Mouse (Mus musculus) ES-Bruce4 (cell line): ENCODE results near the gene Tmem63c. TPM values are rescaled to one million over a fixed set of nuclear protein-coding genes. Genes with fewer than 3 reads are reported as not detected.
A peak's percentile ranks its signal among the peaks of the same experiment; 100 is the strongest.

Experiments
- H3K27ac ChIP-seq: 2 replicates; pipeline ENCODE4 v1.5.1; 2012; ENCODE audit warnings: low read length, inconsistent platforms; ENCODE audit not compliant: insufficient read depth
- H3K27me3 ChIP-seq: 2 replicates; pipeline ENCODE4 v1.6.1; 2012; ENCODE audit warnings: mild to moderate bottlenecking, low read length, inconsistent platforms; ENCODE audit not compliant: control insufficient read depth, poor library complexity, insufficient read depth, severe bottlenecking
- H3K36me3 ChIP-seq: 2 replicates; pipeline ENCODE4 v1.6.1; 2012; ENCODE audit warnings: inconsistent platforms, mild to moderate bottlenecking, low read length, moderate library complexity; ENCODE audit not compliant: control insufficient read depth, poor library complexity, insufficient read depth, severe bottlenecking
- H3K4me1 ChIP-seq: one replicate; pipeline ENCODE4 v1.8.1; 2011; ENCODE audit warnings: low read length; ENCODE audit not compliant: control insufficient read depth, insufficient read depth
- H3K4me3 ChIP-seq: 2 replicates; pipeline ENCODE4 v1.5.1; 2011; ENCODE audit warnings: low read depth, mild to moderate bottlenecking, low read length
- H3K9ac ChIP-seq: 2 replicates; pipeline ENCODE4 v1.6.1; 2012; ENCODE audit warnings: low read depth, mild to moderate bottlenecking, inconsistent platforms; ENCODE audit not compliant: poor library complexity, severe bottlenecking
- H3K9me3 ChIP-seq: replicated peaks from 2 replicates; pipeline ENCODE4 v1.6.1; 2012; ENCODE audit warnings: mild to moderate bottlenecking, low read length, inconsistent platforms; ENCODE audit not compliant: control insufficient read depth, poor library complexity, insufficient read depth, severe bottlenecking
- CTCF ChIP-seq: IDR thresholded peaks from one replicate; pipeline ENCODE4 v1.8.1; 2011; ENCODE audit warnings: low read depth, low read length
- EP300 ChIP-seq: IDR thresholded peaks from 2 replicates; pipeline ENCODE4 v1.6.1; 2011; ENCODE audit warnings: low read depth, low read length; ENCODE audit not compliant: insufficient read depth
- POLR2A ChIP-seq: IDR thresholded peaks from one replicate; pipeline ENCODE4 v1.8.1; 2011; ENCODE audit warnings: low read length; ENCODE audit not compliant: insufficient read depth
- polyA plus RNA-seq: library from polyadenylated mRNA; stranded (reverse); fragments of >200 nt; gene quantifications from 2 replicates; pipeline ENCODE4 v1.2.4, GENCODE M21; 2011; ENCODE audit warnings: low read depth; ENCODE audit not compliant: missing spikeins, insufficient read depth, insufficient read length

Tmem63c gene
- polyA plus RNA-seq, 1 experiment: 0.99 TPM

DNA sequence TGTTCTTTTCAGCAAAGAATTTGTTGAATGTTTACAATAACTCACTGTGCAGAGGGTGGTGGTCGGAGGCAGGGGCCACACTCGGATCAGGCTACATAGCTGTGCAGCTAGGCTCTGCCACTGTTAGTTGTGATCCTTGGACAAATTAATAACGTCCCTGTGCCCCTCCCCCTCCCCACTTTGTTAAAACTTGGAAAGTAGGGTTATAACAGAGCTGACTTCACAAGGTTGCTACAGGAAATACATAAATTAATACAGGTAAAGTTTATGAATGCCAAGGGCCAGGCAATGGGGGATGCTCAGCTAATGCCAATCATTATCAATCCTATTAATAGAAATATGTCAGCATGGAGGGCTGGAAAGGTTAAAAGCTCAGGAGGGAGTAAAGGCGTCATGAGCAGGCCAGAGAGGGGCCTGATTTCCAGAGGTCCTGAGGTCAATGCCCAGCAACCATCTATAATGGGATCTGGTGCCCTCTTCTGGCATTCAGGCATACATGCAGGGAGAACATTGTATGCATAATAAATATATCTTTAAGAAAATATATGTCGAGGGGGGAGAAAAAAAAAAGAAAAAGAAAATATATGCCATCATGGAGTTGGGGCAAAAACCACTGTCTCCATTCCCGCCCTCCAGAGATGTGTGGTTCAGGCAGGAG is 44.5 kb upstream of the Tmem63c start:
- Histone ChIP-seq H3K4me3 (no peak overlapping the region), H3K27me3 (no peaks in the 10 kb centered on the region), H3K4me1 (no peaks in the 10 kb centered on the region), H3K27ac (no peak overlapping the region), H3K9ac (no peak overlapping the region), H3K36me3 (no peaks in the 10 kb centered on the region), H3K9me3 (no peaks in the 10 kb centered on the region)
- TF ChIP-seq CTCF: peak; percentile 19
- TF ChIP-seq EP300: no peak
- no peak for TF ChIP-seq POLR2A

- Histone ChIP-seq H3K36me3 (no peaks in the 10 kb centered on the region), H3K9ac (no peak overlapping the region), H3K4me3 (peak overlapping the region; percentile 49), H3K27ac (no peak overlapping the region), H3K9me3 (no peaks in the 10 kb centered on the region), H3K27me3 (no peaks in the 10 kb centered on the region), H3K4me1 (no peaks in the 10 kb centered on the region)
- TF ChIP-seq CTCF: no peak
- TF ChIP-seq POLR2A: no peak
- no peak for TF ChIP-seq EP300
Observed at GRCm38 (mm10) chr12:86977833-86978232, 43.3 kb upstream of the Tmem63c start.

GRCm38 (mm10) chr12:86981180-86981579 is 40.0 kb upstream of the Tmem63c start:
- Histone ChIP-seq H3K4me3 (no peak overlapping the region), H3K9ac (no peak overlapping the region), H3K27ac (no peak overlapping the region), H3K27me3 (no peaks in the 10 kb centered on the region), H3K9me3 (no peaks in the 10 kb centered on the region), H3K4me1 (no peaks in the 10 kb centered on the region), H3K36me3 (no peaks in the 10 kb centered on the region)
- TF ChIP-seq CTCF (peak; percentile 71), POLR2A (no peak)

DNA sequence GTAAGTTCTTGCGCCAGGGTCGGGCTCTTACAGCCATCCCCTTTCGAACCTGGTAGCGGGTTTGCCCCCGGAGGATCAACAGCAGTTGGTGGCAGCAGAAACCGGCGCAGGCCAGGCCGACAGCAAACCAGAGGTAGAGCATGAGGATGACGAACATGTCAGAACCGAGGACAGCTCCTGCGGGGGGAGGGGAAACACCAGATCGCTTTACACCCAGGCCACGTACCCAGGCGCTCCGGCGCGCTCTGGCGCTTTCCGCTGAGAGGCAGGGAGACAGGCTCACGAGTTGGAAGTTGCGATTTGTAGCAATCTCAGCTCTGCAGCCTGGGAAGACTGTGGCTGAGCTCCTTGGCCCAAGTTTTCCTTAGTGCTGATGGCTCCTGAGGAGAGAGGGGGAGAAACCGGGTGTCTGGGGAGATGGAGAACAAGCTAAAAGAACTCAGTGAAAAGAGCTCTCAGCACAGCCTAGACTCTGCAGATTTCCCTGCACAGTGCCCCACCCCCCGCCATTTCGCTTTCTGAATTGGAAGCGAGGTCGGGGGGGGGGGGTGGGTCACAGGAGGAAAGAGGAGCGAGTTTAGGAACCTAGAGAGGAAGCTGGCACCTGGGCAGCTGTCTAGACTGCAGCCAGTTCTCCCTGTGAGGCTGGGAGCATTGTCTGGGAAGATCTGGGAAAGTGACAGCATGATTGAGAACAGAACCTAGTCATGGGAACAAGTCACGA is 37.5 kb upstream of the Tmem63c start:
- no peaks in the 10 kb centered on the region for H3K9me3 ChIP-seq
- H3K4me1 ChIP-seq: no peaks in the 10 kb centered on the region
- peak overlapping the region; percentile 30; the same call in 1 of the 2 replicates for H3K4me3 ChIP-seq
- H3K36me3 ChIP-seq: no peaks in the 10 kb centered on the region
- H3K27ac ChIP-seq: no peak overlapping the region
- H3K9ac ChIP-seq: no peak overlapping the region
- no peaks in the 10 kb centered on the region for H3K27me3 ChIP-seq
- TF ChIP-seq POLR2A (no peak), EP300 (peak; percentile 72; the same call in 1 of the 2 replicates)

DNA sequence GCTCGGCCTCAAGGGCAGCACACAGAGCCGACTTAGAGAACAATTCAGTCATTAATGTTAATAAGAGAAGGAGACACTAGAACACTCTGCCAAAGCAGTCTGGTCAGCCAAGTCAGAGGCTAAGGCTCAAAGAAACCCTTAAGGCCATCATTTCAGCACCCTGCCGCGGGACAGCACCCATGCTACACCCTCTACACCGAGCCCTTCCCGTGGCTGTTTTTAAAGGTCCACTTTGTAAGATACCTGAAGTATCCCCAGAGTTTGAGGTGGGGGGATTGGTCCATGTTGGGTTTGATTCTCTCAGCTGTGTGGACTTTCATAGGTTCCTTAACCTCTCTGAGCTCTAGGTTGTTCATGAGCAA is 37.0 kb upstream of the Tmem63c start:
- Histone ChIP-seq H3K9ac (no peak overlapping the region), H3K4me1 (no peaks in the 10 kb centered on the region), H3K27me3 (peaks cover 4% of the 10 kb centered on the region; the same call in 1 of the 2 replicates), H3K36me3 (no peaks in the 10 kb centered on the region), H3K4me3 (no peak overlapping the region), H3K27ac (no peak overlapping the region), H3K9me3 (no peaks in the 10 kb centered on the region)
- no peak for TF ChIP-seq EP300
- TF ChIP-seq POLR2A: no peak
- no peak for TF ChIP-seq CTCF

- H3K4me3 ChIP-seq: no peak overlapping the region
- no peak overlapping the region for H3K27ac ChIP-seq
- no peaks in the 10 kb centered on the region for H3K9me3 ChIP-seq
- peaks cover 9% of the 10 kb centered on the region; the same call in 1 of the 2 replicates for H3K27me3 ChIP-seq
- H3K36me3 ChIP-seq: no peaks in the 10 kb centered on the region
- no peaks in the 10 kb centered on the region for H3K4me1 ChIP-seq
- no peak overlapping the region for H3K9ac ChIP-seq
- TF ChIP-seq POLR2A: no peak
- TF ChIP-seq EP300: no peak
- TF ChIP-seq CTCF: no peak
Observed at GRCm38 (mm10) chr12:86986562-86986961, 34.6 kb upstream of the Tmem63c start.
